24 mouse cellular contexts compared by ENCODE assay signal in genomic region chrX:36523729-36524128, GRCm38 (mm10). TPM values are rescaled to one million over a fixed set of nuclear protein-coding genes. Genes with fewer than 3 reads are reported as not detected.
"Had no signal": no experiment of that assay in that cellular context is flagged by ENCODE, and none has a peak within 500 bp of the region (broad histone marks: within the 10 kb centered on the region; RNA-seq: fewer than 3 reads in every experiment).

No protein-coding gene starts in this region.

- H3K27me3 ChIP-seq: midbrain, embryonic 12.5 days; neural tube, embryonic 13.5 days; neural tube, embryonic 15.5 days; stomach, embryonic 15.5 days had no signal

- H3K4me3 ChIP-seq: megakaryocyte, embryonic 14.5 days; midbrain, embryonic 10.5 days; midbrain, embryonic 12.5 days; myocyte; neural tube, embryonic 13.5 days; neural tube, embryonic 15.5 days; stomach, embryonic 15.5 days had no signal

- H3K4me2 ChIP-seq: lung, embryonic 14.5 days; midbrain, embryonic 12.5 days; neural tube, embryonic 13.5 days; neural tube, embryonic 15.5 days; stomach, embryonic 15.5 days had no signal

- ATAC-seq: midbrain, embryonic 16.5 days had no signal

- H3K27ac ChIP-seq: midbrain, embryonic 10.5 days; midbrain, embryonic 12.5 days; neural tube, embryonic 13.5 days; neural tube, embryonic 15.5 days; stomach, embryonic 15.5 days; stomach, postnatal 0 days had no signal

- H3K4me1 ChIP-seq: midbrain, embryonic 10.5 days; midbrain, embryonic 12.5 days; neural tube, embryonic 13.5 days; neural tube, embryonic 15.5 days; stomach, embryonic 15.5 days had no signal

- H3K9me3 ChIP-seq: megakaryocyte, embryonic 14.5 days; midbrain, embryonic 10.5 days; midbrain, embryonic 12.5 days; neural tube, embryonic 13.5 days; neural tube, embryonic 15.5 days; stomach, embryonic 15.5 days had no signal

- H3K9ac ChIP-seq: lung, embryonic 14.5 days; midbrain, embryonic 12.5 days; neural tube, embryonic 13.5 days; neural tube, embryonic 15.5 days; stomach, embryonic 15.5 days had no signal

- H3K36me3 ChIP-seq: midbrain, embryonic 10.5 days; midbrain, embryonic 12.5 days; neural tube, embryonic 13.5 days; neural tube, embryonic 15.5 days; stomach, embryonic 15.5 days had no signal

- DNase-seq: lung, adult 18-20 months; lung, postnatal 10 days; lung, postnatal 4 days; midbrain, embryonic 14.5 days; retina, postnatal 1 day; right cerebral cortex, adult 18-20 months; right cerebral cortex, postnatal 25 days; thymus, adult 2 months; thymus, postnatal 25 days; thymus, postnatal 4 days had no signal

RNA-seq across cellular contexts. Expression of gene Gm14569, which starts 32.1 kb away (rescaled TPM):
- polyA plus RNA-seq: liver, embryonic 16.5 days; lung, embryonic 14.5 days; lung, embryonic 16.5 days; midbrain, embryonic 10.5 days; midbrain, embryonic 12.5 days; midbrain, embryonic 14.5 days; midbrain, embryonic 16.5 days; myocyte; neural tube, embryonic 11.5 days; neural tube, embryonic 13.5 days; neural tube, embryonic 15.5 days; spleen, adult 2 months; stomach, embryonic 15.5 days; stomach, postnatal 0 days had no signal
